Mouse (Mus musculus) kidney, embryonic 16.5 days (tissue): ENCODE results near the gene Cdca7. TPM values are rescaled to one million over a fixed set of nuclear protein-coding genes. Genes with fewer than 3 reads are reported as not detected.

Experiments
- polyA plus RNA-seq: library from polyadenylated mRNA; unstranded; fragments of >200 nt; fragmentation: Nextera tagmentation; extraction: Ambion mirVana; gene quantifications from 2 replicates; pipeline ENCODE4 v1.2.1, GENCODE M21; 2015

Gene Cdca7
- polyA plus RNA-seq, 1 experiment from 2014 or later = 165 TPM

Other genes starting within 250 kb of the Cdca7 start
- 13.9 and 14.0 TPM in 2 replicates for gene Map3k20, start 190.5 kb upstream of the Cdca7 start, polyA plus RNA-seq